Mouse (Mus musculus): ENCODE measurements at regions not wholly inside any gene's neighbourhood (a gene's known extent, or its start where the extent isn't known, plus 50 kb on each side); places are given as distances from the start of the nearest gene placed in this dataset.

DNA sequence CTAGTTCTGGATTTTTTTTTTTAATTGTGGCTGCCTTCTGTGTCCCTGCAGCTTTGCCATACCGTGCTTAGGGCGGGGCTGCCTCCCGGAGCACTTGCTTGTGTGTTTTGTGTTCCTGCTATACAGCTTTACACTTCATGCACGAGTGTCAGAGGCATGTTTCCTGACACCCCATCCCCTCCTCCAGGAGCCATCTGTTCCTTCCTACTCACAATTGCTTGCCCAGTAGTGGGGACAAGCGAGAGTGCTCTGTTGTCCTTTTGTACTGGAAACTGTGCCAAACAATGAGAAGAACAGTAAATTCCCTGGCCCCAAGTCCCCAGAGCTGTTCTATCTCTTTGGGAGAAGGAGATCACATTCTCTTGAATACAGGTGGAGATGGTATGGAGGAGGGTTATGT is 53.5 kb downstream of the Csf2 start:
- DNase-seq (ENCODE audit: low spot score in 2 of 2): no peak

DNA sequence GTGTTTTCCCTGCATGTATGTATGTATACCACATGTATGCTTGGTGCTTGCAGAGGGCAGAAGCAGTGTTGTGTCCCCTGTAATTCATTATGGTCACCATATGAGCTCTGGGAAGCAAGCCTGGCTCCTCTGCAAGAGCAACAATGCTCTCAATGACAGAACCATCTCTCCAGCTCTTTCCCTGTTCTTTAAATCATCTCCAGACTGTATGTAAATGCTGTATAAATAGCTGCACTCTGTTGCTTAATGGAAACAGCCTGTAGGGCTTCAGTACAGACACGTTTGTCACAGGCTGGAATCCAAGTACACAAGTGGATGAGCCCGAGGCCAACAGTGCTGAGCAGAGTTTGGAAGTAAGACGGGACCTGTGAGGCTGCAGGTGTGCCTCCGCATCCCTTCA is 54.7 kb downstream of the Csf2 start:
- no peak for DNase-seq (ENCODE audit: low spot score in 2 of 2)

DNA sequence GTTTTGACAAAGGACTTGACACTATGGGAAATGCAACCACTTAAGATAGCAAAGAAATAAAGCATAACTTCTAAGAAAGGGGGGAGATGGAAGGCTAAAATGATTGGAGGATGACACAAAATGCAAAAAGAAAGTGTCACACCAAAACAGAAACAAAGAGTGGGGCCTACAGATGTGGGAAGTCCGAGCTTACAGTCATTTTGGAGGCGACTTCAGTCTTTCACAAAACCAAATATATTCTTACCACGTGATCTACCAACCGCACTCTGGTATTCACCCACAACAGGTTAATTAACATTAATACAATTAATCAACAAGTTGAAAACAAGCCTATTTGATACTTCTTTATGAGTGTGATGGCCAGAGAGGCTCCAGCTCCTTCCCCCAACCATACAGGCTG is 57.2 kb downstream of the Csf2 start:
- no peak for DNase-seq (ENCODE audit: low spot score in 2 of 2)

DNA sequence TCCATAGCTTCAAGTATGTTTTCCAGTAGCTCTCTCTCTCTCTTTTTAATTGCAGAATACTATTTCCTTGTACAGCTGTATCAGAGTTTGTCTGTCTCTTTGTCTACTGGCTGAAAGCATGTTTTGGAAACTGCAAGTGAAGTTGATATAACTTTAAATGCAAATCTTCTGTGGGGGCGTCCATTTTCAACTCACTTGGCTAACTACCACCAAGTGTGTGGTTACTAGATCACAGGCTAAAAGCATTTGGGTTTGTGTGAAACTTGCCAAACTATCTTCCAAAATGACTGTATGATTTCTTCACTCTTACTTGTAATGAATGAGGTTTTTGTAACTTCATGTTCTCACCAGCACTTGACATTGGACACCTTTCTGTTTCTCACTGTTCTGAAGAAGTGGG is 61.6 kb downstream of the Csf2 start:
- DNase-seq (ENCODE audit: low spot score in 2 of 2): no peak

DNA sequence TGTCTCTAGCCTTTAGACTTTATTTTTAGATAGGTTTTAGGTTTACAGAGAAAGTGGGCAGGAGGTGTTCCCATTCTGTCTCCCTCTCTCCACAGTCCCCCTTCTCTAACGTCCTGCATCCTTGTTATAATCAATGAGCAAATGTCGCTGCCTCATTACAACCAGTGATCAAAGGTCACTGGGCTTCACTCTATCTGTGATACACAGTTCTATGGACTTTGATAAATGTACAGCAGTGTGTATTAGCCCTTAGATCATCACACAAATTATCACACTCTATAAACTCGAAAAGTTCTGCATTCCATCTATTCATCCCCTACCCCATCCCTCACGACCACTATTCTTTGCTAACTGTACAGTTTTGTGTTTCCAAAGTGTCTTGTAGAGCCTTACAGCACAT is 62.1 kb downstream of the Csf2 start:
- no peak for DNase-seq (ENCODE audit: low spot score in 2 of 2)

DNA sequence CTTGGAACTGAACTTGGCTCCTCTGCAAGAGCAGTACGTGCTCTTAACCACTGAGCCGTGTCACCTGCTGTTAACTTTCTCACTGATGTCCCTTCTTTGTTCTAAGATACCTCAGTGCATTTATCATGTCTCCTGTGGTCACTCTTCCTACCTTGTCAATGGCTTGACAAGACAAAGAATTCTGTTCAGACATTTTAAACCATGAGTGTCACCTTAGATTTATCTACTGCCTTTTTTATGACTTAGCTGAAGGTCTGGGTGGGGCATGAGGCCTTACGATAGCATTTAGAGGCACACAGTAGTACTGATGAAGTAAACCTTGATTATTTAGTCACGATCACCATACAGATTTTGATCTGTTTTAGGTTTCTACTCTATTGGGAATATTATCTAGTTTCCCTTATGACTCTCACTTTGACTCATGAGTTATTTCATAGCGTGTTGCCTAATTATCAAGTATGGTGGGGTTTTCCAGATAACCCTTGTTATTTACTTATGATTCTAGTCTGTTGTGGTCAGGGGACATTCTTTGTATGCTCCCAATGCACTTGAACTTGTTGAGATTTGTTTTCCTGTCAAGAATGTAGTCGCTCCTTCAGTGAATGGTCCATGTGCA is 63.6 kb downstream of the Csf2 start:
- DNase-seq (ENCODE audit: low spot score in 2 of 2): no peak

DNA sequence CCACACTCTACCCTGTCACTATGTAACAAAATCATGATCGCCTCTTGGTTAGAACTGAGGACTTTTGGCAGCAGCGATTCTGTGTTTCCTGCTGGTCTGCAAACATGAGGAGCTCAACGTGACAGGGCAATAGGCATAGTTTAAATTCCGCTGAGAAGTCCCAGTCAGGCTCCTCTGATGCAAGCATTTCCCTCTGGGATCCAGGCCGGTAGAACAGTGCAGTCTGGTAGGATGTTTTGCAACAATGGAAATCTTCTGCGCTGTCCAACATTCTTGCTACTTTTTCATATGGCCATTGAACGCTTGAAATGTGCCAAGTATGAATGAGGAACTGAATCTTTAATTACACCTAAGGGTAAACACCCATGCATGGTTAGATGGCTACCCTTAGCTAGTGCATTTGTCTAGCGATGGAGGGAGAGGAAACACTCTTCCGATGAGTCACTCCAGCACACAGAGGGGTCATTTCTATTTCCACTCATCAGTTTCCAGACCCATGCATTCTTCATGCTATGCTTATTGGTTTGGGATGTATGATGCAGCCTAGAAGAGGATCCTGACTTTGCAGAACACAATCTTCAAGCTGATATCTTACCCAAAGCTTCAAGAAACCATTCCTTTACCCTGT is 67.7 kb downstream of the Csf2 start:
- peak; percentile 29 to 49 for DNase-seq (ENCODE audit: low spot score in 2 of 2)

Data from gastrocnemius, adult 8-10 months (tissue).